21 mouse cellular contexts compared by ENCODE assay signal in the genomic region with DNA sequence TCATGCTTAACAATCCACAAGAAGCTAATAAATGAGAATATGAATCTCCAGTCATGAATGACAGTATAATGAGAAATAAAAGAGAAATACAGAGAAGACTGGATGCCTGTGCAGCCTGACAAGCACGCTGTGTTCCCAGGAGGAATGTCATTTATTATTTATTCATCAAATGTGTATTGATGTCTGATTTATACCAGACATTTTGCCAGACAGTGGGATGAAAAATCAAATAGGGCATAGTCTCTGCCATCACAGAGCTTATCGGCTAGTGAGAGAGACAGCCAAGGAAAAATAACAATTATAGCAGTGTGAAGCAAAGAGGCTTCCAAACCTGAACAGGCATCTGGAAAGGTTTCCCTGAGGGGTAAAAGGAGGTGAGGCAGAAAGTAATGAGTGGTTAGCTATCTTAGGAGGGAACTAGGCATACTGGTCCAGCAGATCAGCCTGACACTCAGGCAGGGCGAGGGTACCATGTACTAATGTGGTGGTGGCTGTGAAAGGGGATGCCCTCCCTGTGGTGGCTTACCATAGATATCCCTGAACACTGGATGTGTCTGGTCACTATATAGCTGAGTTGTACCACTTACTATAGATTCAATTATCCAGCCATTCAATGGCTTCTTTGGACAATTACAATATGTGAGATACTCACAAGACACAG.
A peak's percentile ranks its signal among the peaks of the same experiment; 100 is the strongest.
DNase-seq lines count a peak whose midpoint lies in the region; ATAC-seq and TF ChIP-seq lines count a peak whose summit lies in the region.
"Had no signal": no experiment of that assay in that cellular context is flagged by ENCODE, and none has a peak within 500 bp of the region (broad histone marks: within the 10 kb centered on the region; RNA-seq: fewer than 3 reads in every experiment).

No protein-coding gene starts in this region.

- peak; percentile 54 for DNase-seq in heart, adult 11 months
- DNase-seq in heart, adult 9 months (ENCODE audit: low spot score in 2 of 2) = no peak
- peak; percentile 14 for DNase-seq in Muller cell, postnatal 12 days (ENCODE audit: inconsistent ontology term)
- peak; percentile 63 for DNase-seq in brain, embryonic 14.5 days (ENCODE audit: low read depth)
- DNase-seq in lung, postnatal 14 days = no peak
- no peak for DNase-seq in urinary bladder, postnatal 14 days (ENCODE audit: low spot score)
- DNase-seq in gastrocnemius, adult 8-10 months (ENCODE audit: low spot score in 2 of 2) = no peak
- DNase-seq: cerebellum, postnatal 25 days; heart, postnatal 4 days; kidney, postnatal 36 days; layer of hippocampus, adult 9-11 months; lung, adult 2 months; lung, postnatal 36 days; right cerebral cortex, postnatal 25 days; thymus, postnatal 4 days had no signal

- no peak for TF ChIP-seq CTCF in brain, embryonic 14.5 days (IDR thresholded peaks at IDR 0.05; ENCODE audit: borderline replicate concordance, extremely low read depth, insufficient read depth, insufficient read length)

- ATAC-seq in midbrain, embryonic 16.5 days = peak; percentile 78
- ATAC-seq: intestine, embryonic 16.5 days; liver, embryonic 12.5 days had no signal

- no peaks in the 10 kb centered on the region for H3K9me3 ChIP-seq in midbrain, embryonic 16.5 days (replicated peaks; ENCODE audit: control insufficient read depth, low read length, poor library complexity, severe bottlenecking)
- H3K9me3 ChIP-seq: embryonic facial prominence, embryonic 15.5 days; heart, embryonic 15.5 days; limb, embryonic 12.5 days; liver, embryonic 12.5 days had no signal

- no peak for TF ChIP-seq POLR2A in brain, embryonic 14.5 days (IDR thresholded peaks at IDR 0.05; ENCODE audit: borderline replicate concordance, extremely low read depth, insufficient read depth, insufficient read length, poor library complexity, severe bottlenecking)

- no peak overlapping the region for H3K4me2 ChIP-seq in midbrain, embryonic 16.5 days (ENCODE audit: low read length)
- H3K4me2 ChIP-seq: embryonic facial prominence, embryonic 15.5 days; heart, embryonic 15.5 days; limb, embryonic 12.5 days; liver, embryonic 12.5 days had no signal

- no peak overlapping the region for H3K9ac ChIP-seq in midbrain, embryonic 16.5 days (ENCODE audit: low read depth, low read length)
- H3K9ac ChIP-seq: embryonic facial prominence, embryonic 15.5 days; heart, embryonic 15.5 days; limb, embryonic 12.5 days; liver, embryonic 12.5 days had no signal

- peaks cover 5% of the 10 kb centered on the region for H3K4me1 ChIP-seq in midbrain, embryonic 16.5 days (ENCODE audit: control insufficient read depth, insufficient read depth, low read length)
- H3K4me1 ChIP-seq: embryonic facial prominence, embryonic 15.5 days; heart, embryonic 15.5 days; liver, embryonic 12.5 days had no signal

- H3K27me3 ChIP-seq in midbrain, embryonic 16.5 days (ENCODE audit: control insufficient read depth, insufficient read depth, low read depth, low read length) = no peaks in the 10 kb centered on the region
- H3K27me3 ChIP-seq: embryonic facial prominence, embryonic 15.5 days; heart, embryonic 15.5 days; limb, embryonic 12.5 days; liver, embryonic 12.5 days had no signal

- H3K36me3 ChIP-seq in midbrain, embryonic 16.5 days (ENCODE audit: control insufficient read depth, insufficient read depth, low read length) = no peaks in the 10 kb centered on the region
- H3K36me3 ChIP-seq: embryonic facial prominence, embryonic 15.5 days; heart, embryonic 15.5 days; limb, embryonic 12.5 days; liver, embryonic 12.5 days had no signal

- no peak overlapping the region for H3K4me3 ChIP-seq in midbrain, embryonic 16.5 days (ENCODE audit: low read depth, low read length)
- H3K4me3 ChIP-seq: embryonic facial prominence, embryonic 15.5 days; heart, embryonic 15.5 days; limb, embryonic 12.5 days; liver, embryonic 12.5 days had no signal

- WGBS in midbrain, embryonic 16.5 days = 55% methylated on average over 3 of the region's 3 CpGs

- H3K27ac ChIP-seq in midbrain, embryonic 16.5 days (ENCODE audit: low read length) = no peak overlapping the region
- H3K27ac ChIP-seq: embryonic facial prominence, embryonic 15.5 days; heart, embryonic 15.5 days; limb, embryonic 12.5 days; liver, embryonic 12.5 days had no signal

Comparison
In these comparisons a context has a peak if more than half of its experiments do, and no peak if none do; other contexts are left out.
1. DNase-seq: peak in heart, adult 11 months (single experiment), Muller cell, postnatal 12 days (single experiment) and brain, embryonic 14.5 days (single experiment); none in heart, adult 9 months (0 of 2), lung, postnatal 14 days (single experiment), urinary bladder, postnatal 14 days (single experiment) and gastrocnemius, adult 8-10 months (0 of 2).